Comparison of ENCODE assay signal across 10 mouse cellular contexts in the genomic region with DNA sequence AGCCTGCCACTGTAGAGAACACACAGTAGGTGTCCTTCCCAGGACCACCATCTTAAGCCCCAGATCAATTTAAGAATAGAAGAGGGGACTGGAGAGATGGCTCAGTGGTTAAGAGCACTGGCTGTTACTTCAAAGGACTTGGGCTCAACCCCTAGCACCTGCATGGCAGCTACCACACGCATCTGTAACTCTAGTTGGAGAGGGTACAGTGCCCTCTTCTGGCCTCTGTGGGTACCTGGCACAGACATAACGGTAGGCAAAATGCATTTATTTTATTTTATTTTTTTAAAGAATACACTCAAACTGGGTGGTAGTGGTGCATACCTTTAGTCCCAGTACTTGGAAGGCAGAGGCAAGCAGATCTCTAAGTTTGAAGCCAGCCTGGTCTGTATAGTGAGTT.
DNase-seq lines count a peak whose midpoint lies in the region; ATAC-seq lines count a peak whose summit lies in the region.
"Had no signal": no experiment of that assay in that cellular context is flagged by ENCODE, and none has a peak within 500 bp of the region (broad histone marks: within the 10 kb centered on the region; RNA-seq: fewer than 3 reads in every experiment).

No protein-coding gene starts in this region.

- DNase-seq in adrenal gland, postnatal 10 days: peak; percentile 36
- DNase-seq in adrenal gland, postnatal 4 days (ENCODE audit: low spot score in 2 of 2): no peak
- peak; percentile 47 for DNase-seq in limb, embryonic 11.5 days (ENCODE audit: low spot score)
- no peak for DNase-seq in limb, embryonic 10.5 days (ENCODE audit: low spot score)
- DNase-seq in ZHBTc4 (ENCODE audit: low read depth, low spot score): peak; percentile 85
- peak; percentile 71 for DNase-seq in naive thymus-derived CD4-positive, alpha-beta T cell, adult 2 months (ENCODE audit: low read depth)
- no peak for DNase-seq in heart, postnatal 25 days (ENCODE audit: low spot score)
- no peak for DNase-seq in cerebellum, adult 8-10 months

- no peaks in the 10 kb centered on the region for H3K36me3 ChIP-seq in limb, embryonic 11.5 days (ENCODE audit: control insufficient read depth, insufficient read depth, low read length)
- H3K36me3 ChIP-seq in limb, embryonic 10.5 days: no peaks in the 10 kb centered on the region
- H3K36me3 ChIP-seq: embryonic facial prominence, embryonic 13.5 days; neural tube, embryonic 13.5 days had no signal

- H3K4me3 ChIP-seq in limb, embryonic 11.5 days (ENCODE audit: low read depth, low read length): no peak overlapping the region
- no peak overlapping the region for H3K4me3 ChIP-seq in limb, embryonic 10.5 days
- H3K4me3 ChIP-seq: embryonic facial prominence, embryonic 13.5 days; neural tube, embryonic 13.5 days had no signal

- H3K27me3 ChIP-seq in limb, embryonic 11.5 days (ENCODE audit: control insufficient read depth, insufficient read depth, low read length): no peaks in the 10 kb centered on the region
- H3K27me3 ChIP-seq in limb, embryonic 10.5 days (ENCODE audit: low read depth, poor library complexity, severe bottlenecking): no peaks in the 10 kb centered on the region
- H3K27me3 ChIP-seq: embryonic facial prominence, embryonic 13.5 days; neural tube, embryonic 13.5 days had no signal

- H3K4me2 ChIP-seq in limb, embryonic 11.5 days (ENCODE audit: low read depth, severe bottlenecking): no peak overlapping the region
- H3K4me2 ChIP-seq: embryonic facial prominence, embryonic 13.5 days; neural tube, embryonic 13.5 days had no signal

- no peak for ATAC-seq in limb, embryonic 11.5 days (ENCODE audit: insufficient number of reproducible peaks, low FRiP score, low TSS enrichment, low read depth)

- intact Hi-C loops in heart, postnatal 25 days (cut with DNase I): loop anchor here (1.0 kb wide), 1 partner anchor 245 kb away; no protein-coding TSS in a partner anchor

- no peak overlapping the region for H3K9ac ChIP-seq in limb, embryonic 11.5 days (ENCODE audit: low read length)
- H3K9ac ChIP-seq: embryonic facial prominence, embryonic 13.5 days; neural tube, embryonic 13.5 days had no signal

- no peaks in the 10 kb centered on the region for H3K9me3 ChIP-seq in limb, embryonic 11.5 days (ENCODE audit: control insufficient read depth, low read length)
- H3K9me3 ChIP-seq in limb, embryonic 10.5 days (replicated peaks): no peaks in the 10 kb centered on the region
- H3K9me3 ChIP-seq: embryonic facial prominence, embryonic 13.5 days; neural tube, embryonic 13.5 days had no signal

- no peak overlapping the region for H3K27ac ChIP-seq in limb, embryonic 11.5 days (replicated peaks; ENCODE audit: low read depth, low read length)
- H3K27ac ChIP-seq in limb, embryonic 10.5 days: no peak overlapping the region
- H3K27ac ChIP-seq: embryonic facial prominence, embryonic 13.5 days; neural tube, embryonic 13.5 days had no signal

- 45% methylated on average over 2 of the region's 2 CpGs for WGBS in limb, embryonic 11.5 days
- WGBS in limb, embryonic 10.5 days: 54% methylated on average over 2 of the region's 2 CpGs

- peaks cover 5% of the 10 kb centered on the region; the same call in 1 of the 2 replicates for H3K4me1 ChIP-seq in limb, embryonic 11.5 days (ENCODE audit: control insufficient read depth, insufficient read depth, low read length)
- H3K4me1 ChIP-seq in limb, embryonic 10.5 days: peaks cover 18% of the 10 kb centered on the region
- H3K4me1 ChIP-seq: neural tube, embryonic 13.5 days had no signal

Comparison
In these comparisons a context has a peak if more than half of its experiments do, and no peak if none do; other contexts are left out.
1. DNase-seq: peak in adrenal gland, postnatal 10 days (single experiment), limb, embryonic 11.5 days (single experiment), ZHBTc4 (single experiment) and naive thymus-derived CD4-positive, alpha-beta T cell, adult 2 months (single experiment); none in adrenal gland, postnatal 4 days (0 of 2), limb, embryonic 10.5 days (single experiment), heart, postnatal 25 days (single experiment) and cerebellum, adult 8-10 months (single experiment).